Mouse (Mus musculus) hindbrain, embryonic 16.5 days (tissue): ENCODE results near the gene Fam205a1. TPM values are rescaled to one million over a fixed set of nuclear protein-coding genes. Genes with fewer than 3 reads are reported as not detected.

Source experiments
- ATAC-seq: fragments of 200-750 bp; cut with Nextera tagmentation; 2 replicates; pipeline ENCODE4 v1.8.0; 2017; ENCODE audit warnings: moderate TSS enrichment, moderate library complexity
- H3K27ac ChIP-seq: fragments of 300-500 bp; sonication (generic); 2 replicates; pipeline ENCODE4 v1.5.1; 2014; ENCODE audit warnings: low read depth, mild to moderate bottlenecking, control low read depth, low read length, moderate library complexity
- H3K27me3 ChIP-seq: fragments of 300-500 bp; sonication (generic); replicated peaks from 2 replicates; pipeline ENCODE4 v1.6.1; 2014; ENCODE audit warnings: low read length; ENCODE audit not compliant: control insufficient read depth, insufficient read depth
- H3K36me3 ChIP-seq: fragments of 300-500 bp; sonication (generic); 2 replicates; pipeline ENCODE4 v1.6.1; 2014; ENCODE audit warnings: mild to moderate bottlenecking, low read length, moderate library complexity, mixed read lengths; ENCODE audit not compliant: control insufficient read depth, insufficient read depth
- H3K4me1 ChIP-seq: fragments of 300-500 bp; sonication (generic); 2 replicates; pipeline ENCODE4 v1.6.1; 2014; ENCODE audit warnings: low read depth, low read length; ENCODE audit not compliant: control insufficient read depth, insufficient read depth
- H3K4me2 ChIP-seq: fragments of 300-500 bp; sonication (generic); 2 replicates; pipeline ENCODE4 v1.6.1; 2014; ENCODE audit warnings: mild to moderate bottlenecking, low read length, control low read depth, moderate library complexity
- H3K4me3 ChIP-seq: fragments of 300-500 bp; sonication (generic); 2 replicates; pipeline ENCODE4 v1.5.1; 2014; ENCODE audit warnings: mild to moderate bottlenecking, low read length, control low read depth, moderate library complexity
- H3K9ac ChIP-seq: fragments of 300-500 bp; sonication (generic); 2 replicates; pipeline ENCODE4 v1.6.1; 2014; ENCODE audit warnings: low read depth, mild to moderate bottlenecking, control low read depth, low read length, moderate library complexity
- H3K9me3 ChIP-seq: fragments of 300-500 bp; sonication (generic); 2 replicates; pipeline ENCODE4 v1.6.1; 2014; ENCODE audit warnings: mild to moderate bottlenecking, low read length, moderate library complexity; ENCODE audit not compliant: control insufficient read depth
- WGBS: fragments of 180-500 bp; shearing (Covaris S2); extraction: QIAGEN DNeasy Blood & Tissue Kit; methylation state at CpG from one replicate; pipeline ENCODE4 v1.1.7; 2014; 5-methylcytosine and 5-hydroxymethylcytosine counted together
- polyA plus RNA-seq: library from polyadenylated mRNA; unstranded; fragments of >200 nt; fragmentation: Nextera tagmentation; extraction: Ambion mirVana; gene quantifications from 2 replicates; pipeline ENCODE4 v1.2.1, GENCODE M21; 2015

Fam205a1 gene
- polyA plus RNA-seq, 1 experiment from 2014 or later: 0.10 TPM

DNA sequence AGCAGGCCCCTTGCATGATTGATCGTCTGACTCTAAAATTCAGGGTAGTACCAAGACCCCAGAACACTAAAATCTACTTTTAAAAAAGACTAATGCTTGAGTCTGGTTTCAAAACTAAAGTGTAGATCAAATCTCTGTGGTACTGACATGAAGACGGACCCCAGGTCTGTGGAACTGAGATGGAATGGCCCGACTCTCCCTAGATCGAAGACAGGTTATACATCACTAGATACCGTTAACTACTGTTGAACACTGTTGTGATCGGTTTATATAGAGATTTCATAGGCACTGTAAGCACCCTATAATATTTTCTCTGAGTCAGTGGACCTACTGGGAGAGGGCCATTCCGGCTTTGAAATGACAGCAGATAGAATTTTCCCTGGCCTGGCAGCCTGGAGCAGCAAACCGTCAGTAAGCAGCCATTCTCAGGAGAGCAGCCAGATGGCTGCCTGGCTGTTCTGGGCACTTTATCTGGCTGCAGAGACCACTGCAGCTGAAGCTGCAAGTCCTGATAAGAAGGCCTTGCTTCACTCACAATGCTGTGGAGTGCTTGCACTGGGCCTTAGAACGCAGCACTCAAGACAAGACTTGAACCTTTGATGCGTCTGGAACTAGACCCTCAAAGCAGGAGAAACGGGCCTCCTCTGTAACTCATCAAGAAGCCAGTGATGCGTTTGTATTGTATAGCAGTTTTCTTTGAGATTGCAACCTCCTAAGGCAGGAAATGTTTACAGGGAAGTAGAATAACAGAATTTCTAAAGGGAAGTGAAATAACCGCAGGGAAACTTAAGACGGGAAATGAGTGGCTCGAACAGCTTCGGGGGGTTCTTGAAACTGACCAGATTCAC, 26.4 kb upstream of the Fam205a1 start:
- no peak for ATAC-seq
- H3K4me2 ChIP-seq: no peak overlapping the region

DNA sequence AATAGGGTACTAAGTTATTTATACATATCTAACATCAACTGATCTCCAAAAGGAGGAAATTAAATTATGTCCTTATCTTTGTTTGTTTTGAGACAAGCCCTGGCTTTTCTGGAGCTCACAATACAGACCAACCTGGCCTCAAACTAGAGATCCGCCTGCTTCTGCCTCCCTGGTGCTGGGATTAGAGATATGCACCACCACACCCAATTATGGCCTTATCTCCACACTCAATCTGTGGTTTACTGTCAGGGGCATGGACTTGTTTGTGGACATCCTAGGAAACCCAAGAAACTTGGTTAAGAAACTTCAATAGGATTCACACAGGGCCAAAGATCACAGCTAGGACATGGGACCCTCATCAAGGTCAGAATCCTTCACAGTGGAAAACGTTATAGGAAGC, 24.0 kb upstream of the Fam205a1 start:
- no peak overlapping the region for H3K4me2 ChIP-seq
- no peaks in the 10 kb centered on the region for H3K4me1 ChIP-seq
- H3K27me3 ChIP-seq: no peaks in the 10 kb centered on the region
- no peak for ATAC-seq
- 89% methylated on average over 2 of the region's 2 CpGs for WGBS
- no peak overlapping the region for H3K9ac ChIP-seq
- H3K9me3 ChIP-seq: no peaks in the 10 kb centered on the region
- no peak overlapping the region for H3K27ac ChIP-seq
- H3K36me3 ChIP-seq: no peaks in the 10 kb centered on the region
- no peak overlapping the region for H3K4me3 ChIP-seq

More for the DNA sequence above, 26.4 kb upstream of the Fam205a1 start:
- no peak overlapping the region; the same call in 1 of the 2 replicates for H3K27ac ChIP-seq
- H3K4me3 ChIP-seq: no peak overlapping the region
- 82% methylated on average over 16 of the region's 16 CpGs for WGBS
- no peaks in the 10 kb centered on the region for H3K27me3 ChIP-seq
- H3K4me1 ChIP-seq: no peaks in the 10 kb centered on the region
- H3K9me3 ChIP-seq: no peaks in the 10 kb centered on the region
- no peak overlapping the region for H3K9ac ChIP-seq
- H3K36me3 ChIP-seq: no peaks in the 10 kb centered on the region

DNA sequence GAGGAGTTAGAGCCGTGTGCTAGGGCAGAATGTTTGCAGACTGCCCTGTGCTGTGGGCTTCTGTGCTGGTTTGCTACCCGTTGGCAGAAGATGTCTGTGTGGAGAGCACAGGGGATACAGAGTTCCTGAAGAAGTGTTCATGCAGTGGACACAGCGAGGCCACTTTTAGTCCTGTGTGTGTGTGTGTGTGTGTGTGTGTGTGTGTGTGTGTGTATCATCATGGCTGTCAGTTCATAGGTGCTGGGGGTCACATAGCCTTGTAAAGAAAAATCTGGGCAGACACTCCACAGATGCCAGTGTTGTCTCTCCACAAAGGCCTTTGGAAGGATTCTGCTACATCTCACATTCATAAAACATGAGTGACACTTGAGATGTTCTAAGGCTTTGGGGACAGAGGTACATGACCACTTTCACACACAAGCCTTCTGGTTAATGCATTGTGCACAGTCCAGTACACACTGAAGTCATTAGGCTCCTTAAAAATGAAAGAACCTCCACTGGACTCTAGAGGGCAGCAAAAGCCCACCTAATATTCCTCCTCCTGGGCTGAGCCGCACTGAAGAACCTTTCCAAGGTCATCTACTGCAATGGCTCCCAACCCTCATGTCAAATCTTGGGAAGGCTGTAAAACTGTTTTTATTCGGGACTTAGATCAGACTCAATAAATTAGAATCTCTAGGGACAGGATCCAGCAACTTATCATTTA, 23.1 kb upstream of the Fam205a1 start:
- Histone ChIP-seq H3K9me3 (no peaks in the 10 kb centered on the region), H3K36me3 (no peaks in the 10 kb centered on the region), H3K4me3 (no peak overlapping the region), H3K9ac (no peak overlapping the region), H3K4me2 (no peak overlapping the region), H3K27me3 (no peaks in the 10 kb centered on the region), H3K4me1 (no peaks in the 10 kb centered on the region), H3K27ac (no peak overlapping the region)
- 27% methylated on average over 5 of the region's 5 CpGs for WGBS
- ATAC-seq: peak; percentile 96

DNA sequence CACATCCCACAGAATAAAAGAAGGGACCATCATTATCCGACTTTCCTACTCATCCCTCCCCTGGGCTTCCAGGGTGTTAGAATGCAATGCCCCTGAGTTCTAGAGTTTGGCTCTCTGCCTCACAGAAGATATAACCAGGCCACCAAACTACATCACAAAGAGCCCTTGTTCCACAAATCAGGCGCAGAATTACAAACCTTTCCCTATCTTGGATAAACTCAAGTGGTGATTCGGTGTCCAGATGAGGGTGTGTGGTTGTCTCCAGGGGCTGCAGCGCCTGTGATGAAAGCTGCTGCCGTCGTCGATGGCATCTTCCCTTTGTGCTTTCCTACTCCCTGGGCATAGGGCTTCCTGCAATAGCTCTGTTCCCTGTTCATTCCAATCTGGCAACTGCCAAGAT, 20.4 kb upstream of the Fam205a1 start, which contains the start of gene Fam205c:
Gene Fam205c (minus strand): TSS at position 101 of the 400 bp plus-strand sequence.
- Histone ChIP-seq H3K27ac (no peak within 1 kb of the TSS), H3K4me3 (no peak within 1 kb of the TSS), H3K27me3 (no peaks in the 10 kb centered on the region), H3K4me2 (no peak within 1 kb of the TSS), H3K36me3 (no peaks in the 10 kb centered on the region), H3K9me3 (no peaks in the 10 kb centered on the region), H3K4me1 (no peaks in the 10 kb centered on the region), H3K9ac (no peak within 1 kb of the TSS)
- ATAC-seq: no peak
- WGBS: 78% methylated on average over 7 of the region's 7 CpGs

DNA sequence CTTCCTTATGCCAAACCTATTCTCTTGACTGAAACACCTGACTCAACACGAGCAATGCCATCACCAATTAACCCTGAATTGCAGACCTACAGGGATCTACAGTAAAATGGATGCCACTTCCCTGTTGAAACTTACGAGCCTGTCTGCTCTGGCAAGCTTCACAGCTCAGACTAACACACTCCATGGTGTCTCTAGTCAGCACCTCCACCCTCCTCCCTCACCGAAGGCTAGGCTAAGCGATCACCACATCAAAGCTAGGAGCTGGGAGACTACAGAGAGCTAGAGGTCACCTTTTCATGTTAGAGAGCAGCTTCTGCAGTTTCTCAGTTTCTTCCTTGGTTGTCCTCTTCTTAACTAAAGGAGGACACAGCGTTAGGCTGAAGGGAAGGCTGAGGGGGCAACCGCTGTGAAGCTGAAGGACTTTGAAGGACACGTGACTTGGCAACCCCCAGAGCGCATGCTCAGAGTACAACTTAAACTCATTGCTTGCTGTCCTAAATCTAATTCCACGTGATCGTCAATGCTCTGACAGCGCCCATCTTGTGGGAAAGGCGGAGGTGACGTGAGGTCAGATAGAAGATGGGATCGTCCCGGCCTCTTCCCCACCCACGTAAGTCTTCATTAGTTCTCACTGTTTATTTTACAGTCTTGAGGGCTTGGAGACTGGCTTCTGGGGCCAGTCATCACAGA, 19.2 kb upstream of the Fam205a1 start:
- Histone ChIP-seq H3K27ac (no peak overlapping the region), H3K27me3 (no peaks in the 10 kb centered on the region), H3K4me1 (no peaks in the 10 kb centered on the region), H3K9ac (no peak overlapping the region), H3K4me3 (no peak overlapping the region), H3K36me3 (no peaks in the 10 kb centered on the region), H3K4me2 (no peak overlapping the region), H3K9me3 (no peaks in the 10 kb centered on the region)
- WGBS: 85% methylated on average over 16 of the region's 16 CpGs
- no peak for ATAC-seq

DNA sequence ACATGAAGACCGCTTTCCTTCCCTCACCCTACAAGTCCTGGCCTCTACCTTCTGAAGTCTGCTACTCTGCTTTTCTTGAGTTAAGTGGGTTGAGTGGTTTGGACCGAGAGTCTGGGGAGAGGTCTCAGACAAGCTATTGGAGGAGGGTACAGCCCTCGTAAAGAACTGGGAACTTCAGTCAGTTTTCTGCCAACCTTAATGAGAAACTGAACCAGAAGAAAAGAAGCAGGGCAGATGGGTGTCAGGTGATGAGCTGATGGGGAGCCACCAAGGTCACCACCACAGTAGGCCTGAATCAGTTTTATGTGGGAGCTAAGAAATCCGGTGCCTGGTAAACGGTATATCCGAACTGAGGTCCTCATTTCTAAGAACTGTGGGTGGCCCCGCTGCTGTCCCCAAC, 18.5 kb upstream of the Fam205a1 start:
- Histone ChIP-seq H3K4me2 (no peak overlapping the region), H3K27ac (no peak overlapping the region), H3K4me1 (no peaks in the 10 kb centered on the region), H3K9ac (no peak overlapping the region), H3K4me3 (no peak overlapping the region), H3K9me3 (no peaks in the 10 kb centered on the region), H3K27me3 (no peaks in the 10 kb centered on the region), H3K36me3 (no peaks in the 10 kb centered on the region)
- 94% methylated on average over 7 of the region's 7 CpGs for WGBS
- ATAC-seq: no peak

DNA sequence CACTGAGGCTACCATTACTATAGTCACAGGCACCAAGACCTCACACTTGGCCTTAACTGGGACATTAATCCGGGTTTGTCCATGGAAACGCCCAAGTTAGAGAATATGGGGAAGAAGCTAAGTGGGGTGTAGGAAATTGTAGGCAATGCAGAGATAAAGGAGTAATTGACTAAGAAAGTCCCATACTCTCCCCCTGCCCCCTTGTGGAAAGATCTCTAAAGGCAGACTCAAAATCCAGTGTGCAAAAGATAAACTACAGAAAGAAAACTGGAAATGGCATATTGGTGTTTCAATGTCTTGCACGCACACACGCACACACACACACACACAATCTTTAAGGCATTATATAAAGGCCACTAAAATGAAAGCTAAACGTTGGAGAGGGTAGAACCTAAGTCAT, 17.1 kb upstream of the Fam205a1 start:
- no peak for ATAC-seq
- Histone ChIP-seq H3K36me3 (no peaks in the 10 kb centered on the region), H3K27ac (no peak overlapping the region), H3K4me2 (no peak overlapping the region), H3K4me3 (no peak overlapping the region), H3K9me3 (no peaks in the 10 kb centered on the region), H3K4me1 (no peaks in the 10 kb centered on the region), H3K27me3 (no peaks in the 10 kb centered on the region), H3K9ac (no peak overlapping the region)
- WGBS: 86% methylated on average over 5 of the region's 5 CpGs

DNA sequence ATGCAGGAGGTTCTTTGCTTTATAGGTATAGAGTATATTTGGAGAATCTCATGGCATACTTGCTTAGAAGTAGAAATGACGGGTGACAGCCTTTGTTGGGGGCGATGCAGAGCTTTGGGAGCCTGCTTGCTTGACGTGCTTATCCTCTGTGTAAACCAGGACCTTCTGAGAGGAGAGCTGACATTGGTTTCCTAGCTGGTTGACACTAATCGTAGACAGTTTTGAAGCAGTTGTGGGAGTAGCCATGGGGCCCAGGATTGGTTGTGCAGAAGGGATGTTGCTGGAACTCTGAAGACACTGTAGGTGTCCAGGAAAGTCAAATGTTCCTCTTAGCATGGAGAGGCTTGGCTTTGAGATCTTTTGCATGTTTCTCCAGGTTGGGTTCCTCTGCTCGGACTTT, 14.5 kb upstream of the Fam205a1 start:
- 96% methylated on average over 5 of the region's 5 CpGs for WGBS
- Histone ChIP-seq H3K36me3 (no peaks in the 10 kb centered on the region), H3K27ac (no peak overlapping the region), H3K4me3 (no peak overlapping the region), H3K27me3 (no peaks in the 10 kb centered on the region), H3K9me3 (no peaks in the 10 kb centered on the region), H3K9ac (no peak overlapping the region), H3K4me2 (no peak overlapping the region), H3K4me1 (no peaks in the 10 kb centered on the region)
- ATAC-seq: no peak

DNA sequence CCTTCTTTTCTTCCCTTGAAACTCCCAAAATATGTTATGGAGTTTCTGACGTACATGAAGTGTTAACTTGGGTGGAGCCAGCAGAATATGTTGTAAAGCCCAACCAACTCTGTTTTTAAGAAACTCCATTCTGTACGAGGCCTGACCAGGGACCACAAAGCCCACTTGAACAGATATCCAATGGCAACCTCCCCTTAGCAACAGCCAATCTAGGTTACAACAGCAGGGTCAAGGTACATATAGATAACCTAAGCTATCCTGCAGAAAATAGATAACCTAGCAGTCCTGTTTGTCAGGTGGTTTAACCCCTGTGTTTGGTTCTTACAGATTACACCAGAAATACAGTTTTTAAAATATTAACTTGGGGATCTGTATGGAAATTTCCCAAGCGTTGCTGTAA, 13.7 kb upstream of the Fam205a1 start:
- WGBS: 81% methylated on average over 3 of the region's 3 CpGs
- no peaks in the 10 kb centered on the region for H3K36me3 ChIP-seq
- H3K4me3 ChIP-seq: no peak overlapping the region
- H3K27me3 ChIP-seq: no peaks in the 10 kb centered on the region
- H3K4me1 ChIP-seq: no peaks in the 10 kb centered on the region
- no peaks in the 10 kb centered on the region for H3K9me3 ChIP-seq
- ATAC-seq: no peak
- H3K4me2 ChIP-seq: no peak overlapping the region
- no peak overlapping the region for H3K9ac ChIP-seq
- H3K27ac ChIP-seq: no peak overlapping the region
